Mouse (Mus musculus): Measurements from ENCODE around the gene Smim13. TPM values are rescaled to one million over a fixed set of nuclear protein-coding genes. Genes with fewer than 3 reads are reported as not detected.
"Not testable (repeated sequence)": the region's sequence is repeated elsewhere in the genome, so short reads cannot be mapped to it uniquely, and the experiment has no call there.

Gene Smim13
- 9.4 and 10.3 TPM in 2 replicates for polyA plus RNA-seq (2015; fragmentation: Nextera tagmentation; extraction: Ambion mirVana)

DNA sequence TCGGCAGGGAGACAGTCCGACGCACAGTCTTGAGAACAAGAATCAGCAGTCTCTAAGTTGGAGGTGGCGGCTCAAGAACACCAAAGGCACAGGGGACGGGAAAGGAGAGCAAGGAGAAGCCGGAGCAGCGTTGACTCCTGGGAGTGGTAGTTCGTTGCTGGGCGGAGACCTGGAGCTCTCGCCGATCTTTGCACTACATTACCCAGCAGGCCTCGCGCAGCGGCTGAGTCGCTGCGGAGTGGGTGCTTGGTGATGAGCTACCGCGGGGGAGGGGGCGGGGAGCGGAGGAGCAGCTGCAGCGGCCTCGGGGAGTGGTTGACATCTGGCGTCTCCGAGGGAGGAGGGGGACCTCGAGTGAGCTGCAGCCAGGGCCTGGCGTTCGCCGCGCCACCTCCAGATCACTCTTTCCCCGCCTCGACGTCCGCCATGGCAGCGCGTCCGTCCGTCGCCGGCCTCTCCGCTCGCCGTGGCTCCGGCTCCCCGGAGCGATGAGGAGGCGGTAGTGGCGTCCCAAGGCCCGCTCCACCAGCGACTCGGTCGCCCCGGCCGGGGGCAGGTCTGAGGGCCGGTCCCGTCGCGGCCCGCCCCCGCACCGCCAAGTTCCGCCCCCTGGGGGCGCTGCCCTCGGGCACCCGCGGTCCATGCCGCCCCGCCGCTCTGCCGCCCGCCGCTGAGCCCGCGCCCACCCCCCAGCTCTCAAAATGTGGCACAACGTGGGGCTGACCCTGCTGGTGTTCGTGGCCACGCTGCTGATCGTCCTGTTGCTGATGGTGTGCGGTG lies at the start of gene Smim13:
Smim13 (plus strand) TSS at position 307 of the 780 bp plus-strand sequence.
- H3K27me3 ChIP-seq (ENCODE audit: insufficient read depth, low read length): no peaks in the 10 kb centered on the region
- peak within 1 kb of the TSS; percentile 82 for H3K4me2 ChIP-seq (ENCODE audit: low read length)
- H3K36me3 ChIP-seq (ENCODE audit: insufficient read depth, low read length): no peaks in the 10 kb centered on the region
- under 1% methylated on average over 62 of the region's 78 CpGs for WGBS
- H3K27ac ChIP-seq: peak within 1 kb of the TSS; percentile 90
- TF ChIP-seq CTCF (IDR thresholded peaks at IDR 0.05; ENCODE audit: low read depth): peak; percentile 47
- ATAC-seq (replicated peaks; ENCODE audit: low FRiP score, low read depth) (peak; percentile 97), DNase-seq (ENCODE audit: low spot score) (peak; percentile 99)
- peak within 1 kb of the TSS; percentile 87 for H3K9ac ChIP-seq (ENCODE audit: low read depth, low read length)
- peak within 1 kb of the TSS; percentile 71 for H3K4me3 ChIP-seq (replicated peaks; ENCODE audit: low read depth, low read length)
- no peaks in the 10 kb centered on the region for H3K9me3 ChIP-seq (replicated peaks; ENCODE audit: low read length)
- H3K4me1 ChIP-seq (replicated peaks; ENCODE audit: insufficient read depth, low read length): no peaks in the 10 kb centered on the region

DNA sequence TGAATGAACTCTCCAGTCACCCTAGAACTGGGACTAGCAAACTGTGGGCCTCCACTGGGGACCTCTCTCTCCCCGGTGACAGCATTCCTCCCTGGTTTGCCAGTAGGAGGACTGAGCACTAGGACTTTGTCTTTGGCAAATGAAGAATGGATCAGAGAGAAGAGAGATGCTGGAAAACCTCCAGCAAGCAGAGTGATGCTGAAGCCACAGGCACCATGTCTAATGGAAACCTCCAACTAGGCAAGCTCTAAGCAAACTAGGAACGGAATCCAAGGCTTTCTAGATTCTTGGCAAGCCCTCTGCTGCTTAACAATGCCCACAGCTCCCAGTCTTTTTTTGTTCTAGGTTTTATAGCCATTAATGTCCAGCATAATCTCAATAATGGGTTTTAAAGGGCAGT lies 48.8 kb upstream of the Smim13 start:
- Histone ChIP-seq H3K4me1 (replicated peaks; ENCODE audit: insufficient read depth, low read length) (0 out of 2 replicates have a peak, but pooled peaks cover 4% of the 10 kb centered on the region), H3K27me3 (ENCODE audit: insufficient read depth, low read length) (no peaks in the 10 kb centered on the region), H3K4me2 (ENCODE audit: low read length) (no peak overlapping the region), H3K9ac (ENCODE audit: low read depth, low read length) (no peak overlapping the region), H3K4me3 (replicated peaks; ENCODE audit: low read depth, low read length) (no peak overlapping the region), H3K36me3 (ENCODE audit: insufficient read depth, low read length) (no peaks in the 10 kb centered on the region), H3K27ac (no peak overlapping the region), H3K9me3 (replicated peaks; ENCODE audit: low read length) (no peaks in the 10 kb centered on the region)
- 89% methylated on average over 2 of the region's 2 CpGs for WGBS
- DNase-seq (ENCODE audit: low spot score): no peak
- no peak for TF ChIP-seq CTCF (IDR thresholded peaks at IDR 0.05; ENCODE audit: low read depth)
- no peak for ATAC-seq (replicated peaks; ENCODE audit: low FRiP score, low read depth)

DNA sequence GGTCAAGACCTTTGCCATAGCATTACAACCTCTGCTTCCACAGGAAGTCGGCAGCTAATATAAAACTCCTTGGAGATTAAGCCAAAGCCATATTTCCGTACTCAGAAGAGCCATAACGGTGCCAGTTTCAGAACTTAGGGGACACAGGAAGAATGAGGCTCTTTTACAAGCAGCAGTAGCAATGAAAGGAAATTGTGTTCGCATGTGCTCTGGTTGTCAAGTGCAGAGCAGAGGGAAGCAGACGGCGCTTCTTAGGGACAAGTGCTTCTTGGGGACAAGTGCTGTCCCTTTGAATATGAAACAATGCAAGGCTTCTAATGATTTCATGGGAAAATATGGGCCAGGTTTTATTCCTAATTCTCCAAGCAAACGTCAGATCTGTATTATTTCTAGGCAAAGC lies 46.4 kb upstream of the Smim13 start:
- no peak overlapping the region for H3K27ac ChIP-seq
- ATAC-seq (replicated peaks; ENCODE audit: low FRiP score, low read depth): no peak
- no peaks in the 10 kb centered on the region for H3K27me3 ChIP-seq (ENCODE audit: insufficient read depth, low read length)
- no peak overlapping the region for H3K4me2 ChIP-seq (ENCODE audit: low read length)
- no peak for TF ChIP-seq CTCF (IDR thresholded peaks at IDR 0.05; ENCODE audit: low read depth)
- DNase-seq (ENCODE audit: low spot score): peak; percentile 24
- 52% methylated on average over 7 of the region's 7 CpGs for WGBS
- H3K4me1 ChIP-seq (replicated peaks; ENCODE audit: insufficient read depth, low read length): 0 out of 2 replicates have a peak, but pooled peaks cover 4% of the 10 kb centered on the region
- no peak overlapping the region for H3K9ac ChIP-seq (ENCODE audit: low read depth, low read length)
- no peaks in the 10 kb centered on the region for H3K9me3 ChIP-seq (replicated peaks; ENCODE audit: low read length)
- no peak overlapping the region for H3K4me3 ChIP-seq (replicated peaks; ENCODE audit: low read depth, low read length)
- H3K36me3 ChIP-seq (ENCODE audit: insufficient read depth, low read length): no peaks in the 10 kb centered on the region

DNA sequence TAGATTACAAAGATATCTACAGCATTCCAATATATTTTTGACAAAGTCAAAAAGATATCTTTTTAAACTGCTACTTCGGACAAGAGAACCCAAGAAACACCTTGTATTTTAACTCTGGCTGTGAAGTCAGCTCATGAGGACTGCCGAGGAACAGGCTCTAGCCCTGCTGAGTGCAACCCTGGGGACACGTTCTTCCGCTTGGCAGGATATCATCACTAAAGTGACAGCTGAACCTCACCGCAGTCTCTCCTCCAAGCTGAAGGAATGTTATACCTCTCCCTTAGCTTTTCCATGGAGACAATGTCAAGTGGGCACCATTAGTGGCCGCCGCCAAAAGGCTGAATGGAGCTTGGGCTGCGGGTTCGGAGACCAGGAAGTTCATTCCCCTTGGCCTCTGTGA lies 46.0 kb upstream of the Smim13 start:
- H3K27me3 ChIP-seq (ENCODE audit: insufficient read depth, low read length): no peaks in the 10 kb centered on the region
- no peak for TF ChIP-seq CTCF (IDR thresholded peaks at IDR 0.05; ENCODE audit: low read depth)
- ATAC-seq (replicated peaks; ENCODE audit: low FRiP score, low read depth) (no peak), DNase-seq (ENCODE audit: low spot score) (no peak)
- no peak overlapping the region for H3K27ac ChIP-seq
- H3K36me3 ChIP-seq (ENCODE audit: insufficient read depth, low read length): no peaks in the 10 kb centered on the region
- no peaks in the 10 kb centered on the region for H3K9me3 ChIP-seq (replicated peaks; ENCODE audit: low read length)
- 0 out of 2 replicates have a peak, but pooled peaks cover 4% of the 10 kb centered on the region for H3K4me1 ChIP-seq (replicated peaks; ENCODE audit: insufficient read depth, low read length)
- no peak overlapping the region for H3K4me2 ChIP-seq (ENCODE audit: low read length)
- 77% methylated on average over 9 of the region's 9 CpGs for WGBS
- H3K9ac ChIP-seq (ENCODE audit: low read depth, low read length): no peak overlapping the region
- no peak overlapping the region for H3K4me3 ChIP-seq (replicated peaks; ENCODE audit: low read depth, low read length)

DNA sequence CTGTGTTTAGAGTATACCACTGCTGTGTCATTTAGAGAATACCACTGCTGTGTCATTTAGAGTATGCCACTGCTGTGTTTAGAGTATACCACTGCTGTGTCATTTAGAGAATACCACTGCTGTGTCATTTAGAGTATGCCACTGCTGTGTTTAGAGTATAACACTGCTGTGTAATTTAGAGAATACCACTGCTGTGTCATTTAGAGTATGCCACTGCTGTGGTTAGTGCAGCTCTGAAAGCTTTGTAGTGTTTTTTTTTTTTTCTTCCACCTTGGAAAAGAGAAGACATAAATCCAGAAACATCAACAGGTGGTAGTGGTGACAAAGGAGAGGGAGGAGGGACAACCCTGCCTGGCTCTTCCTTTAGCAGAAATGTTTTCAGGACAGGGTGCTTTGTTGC lies 44.1 kb upstream of the Smim13 start:
- DNase-seq (ENCODE audit: low spot score); H3K9me3 ChIP-seq (replicated peaks; ENCODE audit: low read length); H3K9ac ChIP-seq (ENCODE audit: low read depth, low read length); H3K4me3 ChIP-seq (replicated peaks; ENCODE audit: low read depth, low read length); H3K36me3 ChIP-seq (ENCODE audit: insufficient read depth, low read length); ATAC-seq (replicated peaks; ENCODE audit: low FRiP score, low read depth); H3K4me1 ChIP-seq (replicated peaks; ENCODE audit: insufficient read depth, low read length); H3K27me3 ChIP-seq (ENCODE audit: insufficient read depth, low read length); H3K27ac ChIP-seq; H3K4me2 ChIP-seq (ENCODE audit: low read length): not testable (repeated sequence)

DNA sequence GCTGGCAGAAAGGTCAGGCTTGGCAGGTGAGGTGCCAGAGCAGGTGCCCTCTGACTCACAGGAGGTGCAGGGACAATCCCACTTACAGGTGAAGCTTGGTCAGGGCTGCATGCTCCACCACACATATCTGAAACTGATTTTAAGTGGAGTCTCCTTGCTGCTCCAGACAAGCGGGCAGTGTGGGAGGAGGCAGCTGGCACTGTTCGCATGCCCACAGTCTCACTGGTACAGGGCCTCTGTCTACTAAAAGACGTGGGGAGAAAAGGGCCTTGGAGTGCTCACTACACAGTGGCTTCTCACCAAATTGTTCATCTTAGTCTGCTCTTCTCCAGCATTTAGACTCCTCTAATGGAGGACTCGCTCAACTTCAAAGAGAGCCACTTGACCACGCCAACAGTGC lies 43.4 kb upstream of the Smim13 start:
- ATAC-seq (replicated peaks; ENCODE audit: low FRiP score, low read depth): no peak
- WGBS: 85% methylated on average over 5 of the region's 5 CpGs
- no peak overlapping the region for H3K9ac ChIP-seq (ENCODE audit: low read depth, low read length)
- no peaks in the 10 kb centered on the region for H3K9me3 ChIP-seq (replicated peaks; ENCODE audit: low read length)
- no peak for DNase-seq (ENCODE audit: low spot score)
- H3K27me3 ChIP-seq (ENCODE audit: insufficient read depth, low read length): no peaks in the 10 kb centered on the region
- no peak overlapping the region for H3K4me2 ChIP-seq (ENCODE audit: low read length)
- no peak overlapping the region for H3K27ac ChIP-seq
- no peak for TF ChIP-seq CTCF (IDR thresholded peaks at IDR 0.05; ENCODE audit: low read depth)
- no peak overlapping the region for H3K4me3 ChIP-seq (replicated peaks; ENCODE audit: low read depth, low read length)
- 0 out of 2 replicates have a peak, but pooled peaks cover 4% of the 10 kb centered on the region for H3K4me1 ChIP-seq (replicated peaks; ENCODE audit: insufficient read depth, low read length)
- H3K36me3 ChIP-seq (ENCODE audit: insufficient read depth, low read length): no peaks in the 10 kb centered on the region
